Mouse (Mus musculus): Measurements from ENCODE around the gene Fuca1.

- TF ChIP-seq POLR2A (IDR thresholded peaks at IDR 0.05; ENCODE audit: low read depth, low read length): no peak
- TF ChIP-seq CTCF (conservative IDR thresholded peaks at IDR 0.05; ENCODE audit: insufficient read depth, insufficient read length, low read depth, low read length): no peak
Observed at GRCm38 (mm10) chr4:135872015-135872414, 48.5 kb upstream of the Fuca1 start.
